Mouse (Mus musculus) bone marrow, adult 2 months (tissue): ENCODE results near the gene Msl3.
"Not testable (repeated sequence)": the region's sequence is repeated elsewhere in the genome, so short reads cannot be mapped to it uniquely, and the experiment has no call there.

Experiments used
- CTCF ChIP-seq: fragments of 200-500 bp; IDR thresholded peaks from 2 replicates; pipeline ENCODE4 v1.5.1; 2011; ENCODE audit warnings: low read length, control low read depth; ENCODE audit not compliant: control insufficient read depth, insufficient read depth
- POLR2A ChIP-seq: fragments of 200-500 bp; IDR thresholded peaks from 2 replicates; pipeline ENCODE4 v1.6.1; 2011; ENCODE audit warnings: low read depth, mild to moderate bottlenecking, control low read depth, low read length, borderline replicate concordance; ENCODE audit not compliant: control insufficient read depth

DNA sequence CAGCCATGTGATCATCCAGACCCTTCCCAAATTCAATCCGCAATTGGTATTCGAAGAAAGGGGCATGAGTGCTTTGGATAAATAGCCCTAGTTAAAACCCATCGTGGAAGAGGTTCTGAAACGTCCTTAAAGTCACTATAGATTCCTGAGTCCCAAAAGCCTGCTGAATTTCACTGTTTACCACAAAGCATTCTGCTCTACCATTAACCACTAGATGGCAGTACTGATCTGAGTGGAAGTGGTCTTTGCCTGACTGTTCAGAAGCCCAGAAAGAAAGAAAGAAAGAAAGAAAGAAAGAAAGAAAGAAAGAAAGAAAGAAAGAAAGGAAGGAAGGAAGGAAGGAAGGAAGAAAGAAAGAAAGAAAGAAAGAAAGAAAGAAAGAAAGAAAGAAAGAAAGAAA is 13.9 kb downstream of the Msl3 start:
- TF ChIP-seq CTCF, POLR2A: not testable (repeated sequence)
